Mouse (Mus musculus) CH12F3 (cell line): Measurements from ENCODE around the gene B230219D22Rik.
"Not testable (repeated sequence)": the region's sequence is repeated elsewhere in the genome, so short reads cannot be mapped to it uniquely, and the experiment has no call there.

ENCODE experiments used
- in situ Hi-C: fragments of 300-500 bp; cut with MboI; formaldehyde crosslinking; loops from 2 replicates; pipeline ENCODE4 v1.14.3; 2020; ENCODE audit warnings: low sequenced_read_pairs

The B230219D22Rik gene

DNA sequence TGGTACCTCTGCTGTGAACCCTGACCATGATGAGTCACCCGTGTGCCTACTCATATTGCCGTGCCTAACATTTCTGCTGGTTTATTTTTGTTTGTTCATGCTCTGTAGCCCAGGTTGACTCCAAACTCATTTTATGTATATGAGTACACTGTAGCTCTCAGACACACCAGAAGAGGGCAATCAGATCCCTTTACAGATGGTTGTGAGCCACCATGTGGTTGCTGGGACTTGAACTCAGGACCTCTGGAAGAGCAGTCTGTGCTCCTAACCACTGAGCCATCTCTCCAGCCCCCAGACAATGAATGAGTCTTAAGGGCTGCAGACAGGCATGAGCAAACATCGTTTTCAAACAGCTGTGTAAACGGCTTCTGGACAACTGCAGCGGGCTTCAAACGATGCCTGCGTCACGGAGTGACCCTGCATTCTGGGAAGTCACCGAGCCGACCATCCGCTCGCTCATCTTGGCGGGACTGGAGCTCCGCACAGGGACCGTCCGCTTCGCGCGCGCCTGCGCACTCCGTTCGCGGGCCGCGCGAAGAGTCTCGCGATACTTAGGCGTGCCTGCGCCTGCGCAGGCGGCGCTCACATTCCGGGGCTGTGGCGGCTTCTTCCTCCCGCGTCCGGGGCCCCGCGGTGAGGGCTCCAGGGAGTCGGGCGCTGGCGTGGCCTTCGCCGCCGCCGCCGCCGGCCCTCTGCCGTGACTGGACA, at the start of gene B230219D22Rik:
TSS of gene B230219D22Rik (plus strand) at position 590 of the 708 bp plus-strand sequence.
- in situ Hi-C loops = no loop called here

DNA sequence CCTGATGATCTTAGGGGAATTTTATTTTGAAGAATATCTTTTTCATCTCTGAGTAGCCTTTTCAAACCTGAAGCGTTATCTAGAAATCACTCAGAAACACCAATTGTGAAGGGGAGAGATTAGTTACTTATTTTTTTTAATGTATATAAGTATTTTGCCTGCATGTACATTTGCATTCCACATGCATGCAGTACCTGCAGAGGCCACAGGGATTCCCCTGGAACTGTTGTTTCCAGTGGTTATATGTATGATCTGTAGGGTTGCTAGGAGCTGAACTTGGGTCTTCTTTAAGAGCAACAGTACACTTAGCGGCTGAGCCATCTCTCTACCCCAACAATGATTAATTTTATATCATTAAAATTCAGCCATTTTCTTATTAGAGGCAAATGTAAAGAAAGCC, 48.4 kb upstream of the B230219D22Rik start:
- in situ Hi-C loops = no loop called here

DNA sequence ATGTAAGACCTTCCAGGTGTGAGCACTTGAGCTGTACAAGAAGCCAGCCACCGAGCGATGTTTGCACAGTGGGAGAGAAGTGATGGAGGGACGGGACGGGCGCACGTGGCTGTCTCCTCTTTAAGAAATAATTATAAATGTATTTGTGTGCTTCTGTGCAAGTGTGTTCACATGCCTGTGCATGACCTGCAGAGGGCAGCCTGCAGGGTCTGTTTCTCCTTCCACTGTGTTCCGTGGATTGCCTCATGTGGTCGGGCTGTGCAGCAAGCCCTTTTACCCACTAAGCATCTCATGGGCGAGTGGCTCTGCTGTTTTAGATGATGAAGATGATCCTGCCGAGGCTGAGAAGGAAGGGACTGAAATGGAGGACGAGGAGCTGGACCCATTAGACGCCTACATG, 42.8 kb upstream of the B230219D22Rik start:
- in situ Hi-C loops = no loop called here

DNA sequence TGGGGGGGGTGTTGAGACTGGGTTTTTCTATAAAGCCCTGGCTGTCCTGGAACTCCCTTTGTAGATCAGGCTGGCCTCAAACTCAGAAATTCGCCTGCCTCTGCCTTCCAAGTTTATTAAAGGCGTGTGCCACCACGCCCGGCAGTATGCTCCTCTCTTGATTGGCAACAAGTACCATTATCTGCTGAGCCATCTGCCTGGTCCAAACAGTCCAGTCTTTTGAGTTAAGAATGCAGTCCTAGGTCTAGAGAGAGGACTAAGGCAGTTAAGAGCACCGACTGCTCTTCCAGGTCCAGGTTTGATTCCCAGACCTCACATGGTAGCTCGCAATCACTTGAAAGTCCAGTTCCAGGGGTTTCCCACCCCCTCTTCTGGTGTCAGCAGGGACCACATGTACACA, 41.9 kb upstream of the B230219D22Rik start:
- in situ Hi-C loops = no loop called here

DNA sequence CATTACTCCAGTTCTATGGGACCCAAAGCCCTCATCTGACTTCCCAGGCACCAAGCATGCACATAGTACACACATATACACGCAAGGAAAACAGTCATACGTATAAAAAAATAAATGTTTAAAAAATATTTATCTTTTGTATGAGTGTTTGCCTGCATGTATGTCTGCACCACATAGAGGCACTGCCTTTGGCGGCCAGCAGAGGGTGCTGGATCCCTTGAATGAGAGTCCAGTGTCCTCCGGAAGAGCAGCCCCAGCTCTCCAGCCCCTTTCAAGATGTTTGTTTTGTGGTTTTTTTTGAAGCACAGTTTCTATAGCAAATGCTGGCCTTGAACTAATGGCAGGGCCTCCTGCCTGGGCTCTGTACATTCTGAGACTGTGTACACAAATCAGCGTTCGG, 24.4 kb upstream of the B230219D22Rik start:
- in situ Hi-C loops = no loop called here

DNA sequence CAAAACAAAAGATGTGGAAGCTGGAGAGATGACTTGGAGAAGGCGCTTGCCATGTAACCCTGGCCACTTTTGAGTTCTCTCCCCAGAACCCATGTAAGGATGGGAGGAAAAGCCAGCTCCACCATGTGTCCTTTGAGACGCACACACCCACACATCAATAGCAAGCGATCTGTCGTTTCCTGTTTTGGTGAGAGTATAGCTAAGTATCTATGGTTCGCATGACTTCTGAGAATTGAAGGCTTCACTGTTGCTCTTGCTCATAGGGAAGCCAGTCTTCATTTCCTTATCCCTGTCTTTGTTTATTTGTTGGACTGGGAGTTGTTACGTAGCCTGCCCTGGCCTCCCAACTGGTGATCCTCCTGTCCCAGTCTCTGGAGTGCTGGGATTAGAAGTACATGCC, 20.2 kb upstream of the B230219D22Rik start:
- in situ Hi-C loops = no loop called here

DNA sequence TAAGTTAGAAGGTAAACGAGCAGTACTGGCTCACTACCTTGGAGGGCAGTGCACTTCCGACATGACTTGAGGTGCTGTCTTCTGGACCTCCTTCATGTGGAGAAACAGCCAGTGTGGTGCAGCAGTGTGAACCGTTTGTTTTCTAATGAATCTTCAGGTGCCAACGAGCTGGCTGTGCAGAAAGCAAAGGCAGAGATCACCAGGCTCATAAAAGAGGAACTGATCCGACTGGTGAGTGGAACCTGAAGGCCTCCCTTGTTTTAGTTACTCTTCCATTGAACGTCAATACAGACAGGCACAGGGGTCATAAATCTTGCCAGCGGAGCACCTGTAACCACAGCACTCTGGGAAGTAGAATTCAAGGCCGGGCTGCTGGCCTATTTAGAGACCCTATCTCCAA, 15.6 kb upstream of the B230219D22Rik start:
- in situ Hi-C loops = no loop called here

DNA sequence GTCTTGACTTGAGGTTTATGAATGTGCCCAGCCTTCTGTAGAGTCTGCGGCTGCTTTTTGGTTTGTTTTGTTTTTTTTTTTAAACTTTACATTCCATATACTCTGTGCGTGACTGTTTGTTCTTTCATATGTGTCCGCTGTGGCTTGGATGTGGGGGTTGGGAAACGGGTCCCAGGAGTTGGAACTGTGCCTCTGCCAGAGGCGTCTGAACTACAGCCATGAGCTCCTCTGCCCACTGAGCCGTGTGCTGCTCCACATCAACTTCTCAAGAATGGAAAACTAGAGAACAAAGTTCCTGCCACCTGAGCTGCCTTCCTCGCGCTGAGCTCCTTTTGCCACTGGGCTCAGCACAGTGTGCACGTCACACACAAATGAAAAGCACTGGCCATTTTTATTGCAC, 10.7 kb upstream of the B230219D22Rik start:
- in situ Hi-C loops = no loop called here

DNA sequence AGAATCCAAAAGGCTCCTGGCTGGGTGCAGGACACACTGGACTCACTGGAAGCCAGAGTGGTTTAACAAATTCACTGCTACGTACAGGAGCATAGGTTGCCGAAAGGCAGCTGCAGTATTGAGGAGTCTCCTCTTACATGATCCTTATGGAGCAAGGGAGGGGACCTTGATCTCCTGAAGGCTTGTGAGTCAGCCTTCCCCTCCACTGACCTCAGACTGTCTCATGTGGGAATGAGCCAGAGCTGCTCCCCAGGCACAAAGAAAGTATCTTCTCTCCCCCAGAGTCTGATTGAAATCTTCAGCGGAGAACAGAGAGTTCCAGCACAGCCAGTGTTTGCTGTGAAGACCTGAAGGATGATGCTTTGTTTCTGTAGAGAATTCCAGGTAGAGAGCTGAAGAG, 9.3 kb upstream of the B230219D22Rik start:
- in situ Hi-C loops = no loop called here

DNA sequence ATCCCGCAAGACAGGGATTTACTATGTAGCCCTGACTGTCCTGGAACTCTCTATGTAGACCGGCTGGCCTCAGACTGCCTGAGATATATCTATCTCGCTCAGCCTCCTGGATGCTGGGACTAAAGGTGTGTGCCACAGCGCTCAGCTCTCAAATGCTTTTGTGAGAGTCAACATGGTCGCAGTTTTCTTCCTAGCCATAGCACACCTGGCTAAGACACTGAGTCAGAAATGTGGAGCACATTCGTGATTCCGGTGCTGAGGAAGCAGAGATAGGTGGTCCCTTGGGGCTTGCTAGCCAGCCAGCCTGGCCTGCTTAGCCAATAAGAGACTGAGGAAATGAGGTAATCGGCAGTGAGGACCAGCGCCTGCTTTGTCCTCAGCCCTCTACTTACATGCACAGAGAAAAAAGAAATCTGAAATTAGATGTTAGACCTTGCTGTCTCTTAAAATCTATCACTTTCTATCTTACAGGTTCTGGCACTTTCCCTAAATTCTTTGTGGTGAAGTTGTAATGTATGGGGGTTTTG, 6.8 kb upstream of the B230219D22Rik start:
- in situ Hi-C loops = no loop called here

DNA sequence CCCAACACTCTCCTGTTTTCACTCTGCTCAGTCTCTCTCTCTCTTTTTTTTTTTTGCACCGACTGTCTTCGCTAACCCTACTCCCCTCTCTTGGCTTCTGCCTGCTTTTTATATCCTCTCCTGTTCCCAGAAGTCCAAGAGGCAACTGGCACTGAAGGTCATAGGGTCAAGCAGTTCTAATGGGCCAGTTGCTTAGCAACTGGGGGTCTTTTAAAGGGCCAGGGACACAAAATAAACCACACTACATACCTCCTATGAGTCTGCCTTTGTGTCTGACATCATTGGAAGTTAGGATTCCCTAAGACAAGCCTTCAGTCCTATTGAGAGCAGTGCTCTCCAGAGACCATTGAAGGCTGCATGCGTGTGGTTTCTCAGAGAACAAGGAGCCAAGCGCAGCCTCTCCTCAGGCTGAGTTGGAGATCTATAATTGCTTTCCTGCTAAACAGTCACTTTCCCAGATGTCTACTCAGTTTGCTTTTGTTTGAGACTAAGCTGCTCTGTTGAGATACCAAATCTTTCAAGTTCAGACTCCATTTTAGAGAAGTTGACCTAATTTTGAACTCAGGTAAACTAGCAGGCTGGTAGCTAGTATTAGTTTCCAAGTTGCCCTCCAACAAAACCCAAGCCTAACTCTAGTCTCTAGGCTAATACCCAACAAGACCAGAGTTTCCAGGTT, 4.9 kb upstream of the B230219D22Rik start:
- in situ Hi-C loops = no loop called here

DNA sequence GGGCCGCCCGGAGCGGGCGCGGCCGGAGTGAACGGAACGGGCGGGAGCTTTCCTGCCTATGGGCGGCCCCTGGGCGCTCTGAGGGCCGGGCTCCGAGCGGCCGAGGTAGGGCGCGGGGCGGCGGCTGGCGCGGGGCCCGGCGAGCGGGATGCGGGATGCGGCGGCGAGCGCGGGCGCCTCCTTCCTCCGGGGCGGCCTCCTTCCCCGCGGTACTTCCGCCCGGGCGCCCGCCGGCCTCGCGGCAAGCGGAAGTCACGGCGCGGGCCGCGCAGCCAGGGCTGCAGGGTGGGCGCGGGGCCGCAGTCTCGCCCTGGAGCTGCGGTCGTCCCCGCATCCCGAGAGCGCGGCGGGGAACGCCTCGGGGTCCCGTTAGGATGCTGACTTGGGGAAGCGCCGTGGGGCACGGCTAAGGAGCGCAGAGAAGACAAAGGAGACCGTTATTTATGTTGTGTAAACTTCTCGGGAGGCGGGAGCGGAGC, 358 bp downstream of the B230219D22Rik start:
- in situ Hi-C loops = no loop called here

DNA sequence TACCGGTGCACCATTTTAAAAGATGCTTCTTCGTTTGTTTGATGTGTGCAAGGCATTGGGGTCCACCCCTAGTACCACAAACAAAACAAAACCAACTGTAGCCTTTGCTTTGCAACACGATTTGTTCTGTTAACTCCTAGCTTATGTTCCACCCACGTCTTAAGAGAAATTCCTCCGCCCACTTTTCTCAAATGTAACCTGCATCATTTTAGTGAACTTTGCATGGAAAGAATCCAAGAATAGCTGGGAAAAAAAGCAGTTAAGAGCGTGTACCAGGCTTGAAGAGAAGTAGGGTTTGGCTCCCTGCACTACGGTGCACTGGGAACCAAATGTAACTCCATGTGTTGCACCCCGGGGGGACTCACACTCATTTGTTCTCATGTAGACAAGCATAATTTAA, 1.2 kb downstream of the B230219D22Rik start:
- in situ Hi-C loops = no loop called here

DNA sequence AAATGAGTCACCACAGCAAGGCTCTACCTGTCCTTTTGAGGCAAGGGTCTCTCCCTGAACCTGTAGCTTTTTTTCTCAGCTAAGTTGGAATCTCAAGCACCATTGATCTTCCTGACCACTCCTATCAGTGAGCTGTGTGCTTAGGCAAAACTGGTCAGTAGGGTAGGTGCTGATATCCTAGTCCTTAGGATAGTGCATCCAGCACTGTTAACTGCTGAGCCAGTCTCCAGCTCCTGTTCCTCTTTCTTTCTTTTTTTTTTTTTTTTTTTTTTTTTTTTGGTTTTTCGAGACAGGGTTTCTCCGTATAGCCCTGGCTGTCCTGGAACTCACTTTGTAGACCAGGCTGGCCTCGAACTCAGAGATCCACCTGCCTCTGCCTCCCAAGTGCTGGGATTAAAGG, 3.1 kb downstream of the B230219D22Rik start:
- in situ Hi-C loops = not testable (repeated sequence)

DNA sequence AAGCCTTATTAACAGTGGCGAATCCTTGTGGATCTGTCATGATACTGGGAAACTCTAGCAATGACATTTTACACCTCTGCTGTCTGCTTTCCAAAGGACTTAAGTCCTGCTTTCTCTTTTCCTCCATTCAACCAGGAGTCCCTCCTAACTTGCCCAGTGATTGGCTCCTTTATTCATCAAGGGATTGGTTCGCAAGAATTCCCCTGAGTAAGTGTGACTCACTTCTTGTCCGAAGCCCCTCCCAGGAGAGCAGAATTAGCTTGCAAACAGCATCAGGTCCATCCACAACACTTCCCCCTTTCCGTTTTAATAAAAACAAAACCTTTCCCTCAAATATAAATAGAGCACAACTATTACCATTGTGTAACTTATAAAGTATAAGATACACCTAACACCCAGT, 11.4 kb downstream of the B230219D22Rik start:
- in situ Hi-C loops = no loop called here

DNA sequence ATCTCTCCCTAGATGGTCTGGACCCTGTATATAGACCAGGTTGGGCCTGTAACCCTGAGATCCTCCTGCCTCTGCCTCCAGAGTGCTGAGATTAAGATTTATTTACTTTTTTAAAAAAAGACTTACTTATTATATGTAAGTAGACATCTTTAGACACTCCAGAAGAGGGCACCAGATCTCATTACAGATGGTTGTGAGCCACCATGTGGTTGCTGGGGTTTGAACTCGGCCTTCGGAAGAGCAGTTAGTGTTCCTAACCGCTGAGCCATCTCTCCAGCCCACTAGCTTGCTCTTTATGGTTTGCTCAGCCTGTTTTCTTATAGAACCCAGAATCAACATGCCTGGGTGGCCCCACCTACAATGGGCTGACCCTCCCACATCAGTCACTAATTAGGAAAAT, 19.9 kb downstream of the B230219D22Rik start:
- in situ Hi-C loops = no loop called here

DNA sequence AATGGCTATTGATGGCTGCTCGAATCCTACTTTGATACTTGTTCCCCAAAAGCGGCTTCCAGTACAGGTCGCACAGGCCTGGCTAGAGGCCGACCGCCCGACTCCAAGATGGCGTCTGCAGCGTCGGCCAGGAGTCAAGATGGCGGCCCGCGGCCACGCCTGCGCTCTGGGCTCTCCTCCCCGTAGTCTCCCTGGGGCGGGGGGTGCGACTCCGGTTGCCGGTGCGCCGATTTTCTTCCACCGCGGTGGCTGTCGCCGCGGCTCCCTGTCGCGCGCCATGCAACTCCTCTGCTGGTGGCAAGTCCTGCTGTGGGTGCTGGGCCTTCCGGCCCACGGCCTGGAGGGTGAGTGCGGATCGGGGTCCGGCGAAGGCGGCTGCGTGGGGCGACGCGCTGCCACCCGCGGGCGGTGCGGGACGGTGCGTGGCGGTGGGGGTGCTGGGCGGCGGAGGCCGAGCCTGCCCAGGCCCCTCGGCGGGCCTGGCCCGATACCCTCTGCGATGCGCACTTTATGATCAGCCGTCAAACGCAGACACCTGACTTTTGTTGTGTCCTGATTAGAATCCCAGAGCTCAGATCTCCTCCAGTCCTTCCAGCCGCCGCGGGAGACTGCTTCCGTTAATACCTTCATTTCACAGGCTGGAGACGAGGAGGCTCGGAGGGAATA, 21.7 kb downstream of the B230219D22Rik start, which contains the start of gene Txndc15:
TSS of gene Txndc15 (plus strand) at position 150 of the 666 bp plus-strand sequence.
- in situ Hi-C loops = no loop called here

DNA sequence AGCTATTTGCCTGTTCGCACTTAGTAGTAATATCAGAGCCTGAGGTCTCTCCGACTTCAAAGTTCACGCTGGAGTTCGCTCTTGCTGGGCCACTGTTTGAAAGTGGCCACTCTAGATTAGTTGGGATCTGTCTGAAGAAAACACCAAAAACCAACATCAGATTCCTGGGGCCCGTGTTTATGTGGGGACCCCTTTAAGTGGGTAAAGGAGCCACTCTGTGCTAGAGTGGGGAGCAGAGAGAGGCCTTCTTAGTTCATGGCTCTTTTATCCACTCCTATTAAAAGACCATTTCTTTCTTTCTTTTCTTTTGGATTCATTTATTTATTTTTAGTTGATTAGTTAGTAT, 22.2 kb downstream of the B230219D22Rik start:
- in situ Hi-C loops = no loop called here

DNA sequence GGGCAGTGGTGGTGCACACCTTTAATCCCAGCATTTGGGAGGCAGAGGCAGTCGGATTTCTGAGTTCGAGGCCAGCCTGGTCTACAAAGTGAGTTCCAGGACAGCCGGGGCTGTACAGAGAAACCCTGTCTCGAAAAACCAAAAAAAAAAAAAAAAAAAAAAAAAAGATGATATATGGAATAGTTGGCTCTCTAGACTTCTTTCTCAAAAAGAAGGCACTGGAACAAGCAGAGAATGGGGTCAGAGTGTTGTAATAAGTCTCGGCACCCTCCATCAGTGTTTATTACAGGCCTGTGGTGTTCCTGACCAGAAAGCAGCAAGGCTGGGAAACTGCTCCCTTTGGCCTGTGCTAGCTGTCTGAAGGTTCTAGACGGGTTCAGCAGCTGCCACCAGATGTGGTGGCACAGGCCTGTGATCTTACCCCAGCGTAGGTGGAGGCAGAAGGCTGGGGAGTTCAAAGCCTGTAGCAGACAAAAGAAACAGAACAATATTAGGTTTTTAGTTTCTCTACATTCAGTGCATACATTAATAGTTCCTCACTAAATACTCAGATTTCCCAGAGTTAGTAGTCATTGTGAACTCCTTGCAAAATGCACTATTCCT, 23.1 kb downstream of the B230219D22Rik start:
- in situ Hi-C loops = no loop called here

DNA sequence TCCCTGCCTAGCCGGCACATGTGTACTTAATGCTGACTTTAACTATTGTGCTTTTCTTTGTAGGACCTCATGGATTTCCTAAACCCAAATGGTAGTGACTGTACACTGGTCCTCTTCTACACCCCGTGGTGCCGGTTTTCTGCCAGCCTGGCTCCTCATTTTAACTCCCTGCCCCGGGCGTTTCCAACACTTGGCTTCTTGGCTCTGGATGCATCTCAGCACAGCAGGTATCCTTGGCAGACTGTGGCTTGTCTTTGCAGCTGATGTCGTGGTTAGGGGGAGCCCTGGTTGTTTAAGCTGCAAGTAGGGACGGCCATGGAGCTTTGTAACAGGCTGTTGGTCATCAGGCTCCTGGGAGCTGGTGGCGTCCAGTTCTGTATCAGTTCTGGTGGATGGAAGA, 28.6 kb downstream of the B230219D22Rik start:
- in situ Hi-C loops = no loop called here

DNA sequence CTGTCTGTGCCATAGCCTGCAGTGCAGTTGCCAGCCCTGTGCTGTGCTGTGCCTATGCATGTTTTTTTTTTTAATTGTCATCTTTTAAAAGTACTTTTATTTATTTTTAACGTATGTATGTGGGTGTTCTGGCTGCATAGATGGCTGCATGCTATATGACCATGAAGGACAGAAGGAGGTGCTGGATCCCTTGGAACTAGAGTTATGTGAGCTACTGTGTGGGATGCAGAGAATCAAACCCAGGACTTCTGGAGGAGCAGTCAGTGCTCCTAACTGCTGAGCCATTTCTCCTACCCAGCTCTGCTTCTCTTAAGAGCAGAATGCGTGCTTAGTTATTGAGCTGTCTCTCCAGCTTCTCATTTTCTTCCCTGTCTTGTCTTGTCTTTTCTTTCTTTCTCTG, 29.1 kb downstream of the B230219D22Rik start:
- in situ Hi-C loops = no loop called here
